Mouse (Mus musculus): Measurements from ENCODE around the gene Hoxb13. TPM values are rescaled to one million over a fixed set of nuclear protein-coding genes. Genes with fewer than 3 reads are reported as not detected.

The Hoxb13 gene
- polyA plus RNA-seq, 1 experiment, result not detected

- 3% methylated on average over 12 of the region's 12 CpGs for WGBS
- no peak overlapping the region for H3K4me3 ChIP-seq (replicated peaks; ENCODE audit: extremely low read depth, low read depth, low read length)
- TF ChIP-seq CTCF (IDR thresholded peaks at IDR 0.05; ENCODE audit: insufficient read depth, low read length) (peak; percentile 49), POLR2A (IDR thresholded peaks at IDR 0.05; ENCODE audit: borderline replicate concordance, extremely low read depth, low read depth, low read length) (no peak)
- no peaks in the 10 kb centered on the region for H3K4me1 ChIP-seq (ENCODE audit: control insufficient read depth, insufficient read depth, low read length)
- peak; percentile 41 for DNase-seq
These were observed 40.8 kb downstream of the Hoxb13 start for GRCm38 (mm10) chr11:96234906-96235305.

- TF ChIP-seq POLR2A (IDR thresholded peaks at IDR 0.05; ENCODE audit: borderline replicate concordance, extremely low read depth, low read depth, low read length), result no peak
- peak; percentile 84 for TF ChIP-seq CTCF (IDR thresholded peaks at IDR 0.05; ENCODE audit: insufficient read depth, low read length)
- peak; percentile 31 for DNase-seq
- H3K4me3 ChIP-seq (replicated peaks; ENCODE audit: extremely low read depth, low read depth, low read length), result no peak overlapping the region
- H3K4me1 ChIP-seq (ENCODE audit: control insufficient read depth, insufficient read depth, low read length), result no peaks in the 10 kb centered on the region
- 2% methylated on average over 7 of the region's 7 CpGs for WGBS
These were observed 46.1 kb downstream of the Hoxb13 start for GRCm38 (mm10) chr11:96240211-96240610.

Other genes with a start within 250 kb of the Hoxb13 start
- gene Igf2bp1, start 188.4 kb upstream of the Hoxb13 start, polyA plus RNA-seq (2012; rRNA removed), result 1.4 and 1.6 TPM in 2 replicates
- not detected in 2 replicates for gene Gip, start 169.8 kb upstream of the Hoxb13 start, polyA plus RNA-seq (2012; rRNA removed)
- 18.1 and 24.1 TPM in 2 replicates for gene Snf8, start 159.4 kb upstream of the Hoxb13 start, polyA plus RNA-seq (2012; rRNA removed)
- gene Ube2z, start 128.9 kb upstream of the Hoxb13 start, polyA plus RNA-seq (2012; rRNA removed), result 31.1 and 38.1 TPM in 2 replicates
- 235 and 352 TPM in 2 replicates for gene Atp5g1, start 118.6 kb upstream of the Hoxb13 start, polyA plus RNA-seq (2012; rRNA removed)
- 0.08 and 0.11 TPM in 2 replicates for gene Calcoco2, start 82.4 kb upstream of the Hoxb13 start, polyA plus RNA-seq (2012; rRNA removed)
- 3.6 and 4.6 TPM in 2 replicates for gene Ttll6, start 60.5 kb upstream of the Hoxb13 start, polyA plus RNA-seq (2012; rRNA removed)
- gene Hoxb9, start 77.1 kb downstream of the Hoxb13 start, polyA plus RNA-seq (2012; rRNA removed), result 0.14 TPM in 1 of 2 replicates, not detected in the other
- 0.18 and 0.44 TPM in 2 replicates for gene Hoxb8, start 87.6 kb downstream of the Hoxb13 start, polyA plus RNA-seq (2012; rRNA removed)
- 0.52 and 1.1 TPM in 2 replicates for gene Hoxb7, start 92.3 kb downstream of the Hoxb13 start, polyA plus RNA-seq (2012; rRNA removed)
- 8.1 and 8.2 TPM in 2 replicates for gene Hoxb6, start 98.2 kb downstream of the Hoxb13 start, polyA plus RNA-seq (2012; rRNA removed)
- 12.1 and 15.6 TPM in 2 replicates for gene Hoxb5, start 109.0 kb downstream of the Hoxb13 start, polyA plus RNA-seq (2012; rRNA removed)
- gene Hoxb4, start 124.0 kb downstream of the Hoxb13 start, polyA plus RNA-seq (2012; rRNA removed), result 9.9 and 12.5 TPM in 2 replicates
- gene Hoxb3, start 129.0 kb downstream of the Hoxb13 start, polyA plus RNA-seq (2012; rRNA removed), result 11.0 and 13.2 TPM in 2 replicates
- gene Hoxb2, start 156.2 kb downstream of the Hoxb13 start, polyA plus RNA-seq (2012; rRNA removed), result 19.7 and 24.7 TPM in 2 replicates
- not detected in 2 replicates for gene Hoxb1, start 171.4 kb downstream of the Hoxb13 start, polyA plus RNA-seq (2012; rRNA removed)

All from lung, adult 2 months (tissue).